Comparison of ENCODE assay signal across 9 mouse cellular contexts in genomic region chr13:51919937-51920336, GRCm38 (mm10).
DNase-seq lines count a peak whose midpoint lies in the region; ATAC-seq lines count a peak whose summit lies in the region.
"Had no signal": no experiment of that assay in that cellular context is flagged by ENCODE, and none has a peak within 500 bp of the region (broad histone marks: within the 10 kb centered on the region; RNA-seq: fewer than 3 reads in every experiment).

No protein-coding gene starts in this region.

- H3K27me3 ChIP-seq in forebrain, embryonic 11.5 days (ENCODE audit: control insufficient read depth, insufficient read depth, low read length), result peaks cover 61% of the 10 kb centered on the region
- H3K27me3 ChIP-seq in limb, embryonic 10.5 days (ENCODE audit: low read depth, poor library complexity, severe bottlenecking), result peaks cover 48% of the 10 kb centered on the region

- H3K9me3 ChIP-seq in forebrain, embryonic 11.5 days (ENCODE audit: control insufficient read depth, low read length), result no peaks in the 10 kb centered on the region; the same call in 1 of the 2 replicates
- H3K9me3 ChIP-seq in limb, embryonic 10.5 days (replicated peaks), result no peaks in the 10 kb centered on the region
- H3K9me3 ChIP-seq: G1E had no signal

- H3K4me3 ChIP-seq in forebrain, embryonic 11.5 days (ENCODE audit: low read depth, low read length), result no peak overlapping the region
- no peak overlapping the region for H3K4me3 ChIP-seq in limb, embryonic 10.5 days

- no peaks in the 10 kb centered on the region for H3K36me3 ChIP-seq in forebrain, embryonic 11.5 days (ENCODE audit: control insufficient read depth, insufficient read depth, low read length)
- no peaks in the 10 kb centered on the region for H3K36me3 ChIP-seq in limb, embryonic 10.5 days
- H3K36me3 ChIP-seq: G1E had no signal

- intact Hi-C loops in left cerebral cortex, postnatal 36 days (cut with DNase I), result no loop called here
- intact Hi-C loops in left cerebral cortex, postnatal 14 days (cut with DNase I), result no loop called here

- H3K4me2 ChIP-seq in forebrain, embryonic 11.5 days (ENCODE audit: low read depth, low read length, severe bottlenecking), result peak overlapping the region; percentile 16; the same call in 1 of the 2 replicates

- WGBS in forebrain, embryonic 11.5 days, result 14% methylated on average over 3 of the region's 3 CpGs
- WGBS in limb, embryonic 10.5 days, result 35% methylated on average over 3 of the region's 3 CpGs

- H3K4me1 ChIP-seq in forebrain, embryonic 11.5 days (replicated peaks; ENCODE audit: control insufficient read depth, insufficient read depth, low read length), result peaks cover 54% of the 10 kb centered on the region
- H3K4me1 ChIP-seq in limb, embryonic 10.5 days, result peaks cover 58% of the 10 kb centered on the region

- H3K27ac ChIP-seq in forebrain, embryonic 11.5 days (ENCODE audit: low read depth, low read length), result peak overlapping the region; percentile 87
- peak overlapping the region; percentile 87 for H3K27ac ChIP-seq in limb, embryonic 10.5 days

- no peak for ATAC-seq in forebrain, embryonic 11.5 days (replicated peaks; ENCODE audit: low FRiP score)
- ATAC-seq in frontal cortex, adult (ENCODE audit: low TSS enrichment), result no peak

- peak; percentile 39 for DNase-seq in retina, embryonic 14.5 days (ENCODE audit: low spot score)
- DNase-seq in retina, postnatal 1 day, result no peak
- peak; percentile 55 for DNase-seq in forebrain, embryonic 11.5 days (ENCODE audit: low spot score)
- no peak for DNase-seq in limb, embryonic 10.5 days (ENCODE audit: low spot score)
- DNase-seq in left cerebral cortex, postnatal 36 days (ENCODE audit: low spot score in 2 of 2), result no peak
- DNase-seq in left cerebral cortex, postnatal 14 days (ENCODE audit: low spot score in 2 of 2), result no peak
- DNase-seq: kidney, postnatal 14 days had no signal

- 0 out of 2 replicates have a peak overlapping the region, but pooled peaks have one; percentile 0 for H3K9ac ChIP-seq in forebrain, embryonic 11.5 days (ENCODE audit: low read length)

Comparison
In these comparisons a context has a peak if more than half of its experiments do, and no peak if none do; other contexts are left out.
1. DNase-seq: peak in retina, embryonic 14.5 days (single experiment) and forebrain, embryonic 11.5 days (single experiment); none in retina, postnatal 1 day (single experiment), limb, embryonic 10.5 days (single experiment), left cerebral cortex, postnatal 36 days (0 of 2) and left cerebral cortex, postnatal 14 days (0 of 2).